12 mouse cellular contexts compared by ENCODE assay signal in genomic region chr11:8863955-8864675, GRCm38 (mm10).
DNase-seq lines count a peak whose midpoint lies in the region; ATAC-seq and TF ChIP-seq lines count a peak whose summit lies in the region.
"Had no signal": no experiment of that assay in that cellular context is flagged by ENCODE, and none has a peak within 500 bp of the region (broad histone marks: within the 10 kb centered on the region; RNA-seq: fewer than 3 reads in every experiment).

No protein-coding gene starts in this region.

- 31% methylated on average over 8 of the region's 8 CpGs for WGBS in forebrain, embryonic 15.5 days
- 51% methylated on average over 8 of the region's 8 CpGs for WGBS in midbrain, embryonic 16.5 days
- WGBS in lung, adult 2 months, result 78% methylated on average over 8 of the region's 8 CpGs

- H3K4me2 ChIP-seq in forebrain, embryonic 15.5 days (replicated peaks), result no peak overlapping the region
- H3K4me2 ChIP-seq in midbrain, embryonic 16.5 days (ENCODE audit: low read length), result no peak overlapping the region

- H3K4me1 ChIP-seq in forebrain, embryonic 15.5 days, result peaks cover 4% of the 10 kb centered on the region; the same call in 1 of the 2 replicates
- H3K4me1 ChIP-seq in midbrain, embryonic 16.5 days (ENCODE audit: control insufficient read depth, insufficient read depth, low read length), result no peaks in the 10 kb centered on the region
- H3K4me1 ChIP-seq in lung, adult 2 months (ENCODE audit: control insufficient read depth, insufficient read depth, low read length), result no peaks in the 10 kb centered on the region

- H3K27ac ChIP-seq in forebrain, embryonic 15.5 days (replicated peaks), result peak overlapping the region; percentile 75
- H3K27ac ChIP-seq in midbrain, embryonic 16.5 days (ENCODE audit: low read length), result peak overlapping the region; percentile 45; the same call in 1 of the 2 replicates
- H3K27ac ChIP-seq: limb, embryonic 10.5 days had no signal

- no peak overlapping the region for H3K4me3 ChIP-seq in forebrain, embryonic 15.5 days
- no peak overlapping the region for H3K4me3 ChIP-seq in midbrain, embryonic 16.5 days (ENCODE audit: low read depth, low read length)
- H3K4me3 ChIP-seq in lung, adult 2 months (replicated peaks; ENCODE audit: extremely low read depth, low read depth, low read length), result no peak overlapping the region
- H3K4me3 ChIP-seq: limb, embryonic 10.5 days had no signal

- TF ChIP-seq CTCF in lung, adult 2 months (IDR thresholded peaks at IDR 0.05; ENCODE audit: insufficient read depth, low read length), result no peak

- H3K27me3 ChIP-seq in forebrain, embryonic 15.5 days, result no peaks in the 10 kb centered on the region
- H3K27me3 ChIP-seq in midbrain, embryonic 16.5 days (ENCODE audit: control insufficient read depth, insufficient read depth, low read depth, low read length), result no peaks in the 10 kb centered on the region

- no peak overlapping the region for H3K9ac ChIP-seq in forebrain, embryonic 15.5 days (replicated peaks)
- H3K9ac ChIP-seq in midbrain, embryonic 16.5 days (ENCODE audit: low read depth, low read length), result no peak overlapping the region

- peak; percentile 21 for DNase-seq in cerebellum, adult 9-11 months
- no peak for DNase-seq in cerebellum, postnatal 36 days
- DNase-seq in layer of hippocampus, adult 9-10 months (ENCODE audit: low spot score), result peak; percentile 18
- DNase-seq in thymus, postnatal 25 days, result no peak
- no peak for DNase-seq in lung, adult 2 months
- DNase-seq: adrenal gland, adult 2 months; cerebellum, postnatal 14 days had no signal

- no peak for TF ChIP-seq POLR2A in lung, adult 2 months (IDR thresholded peaks at IDR 0.05; ENCODE audit: borderline replicate concordance, extremely low read depth, low read depth, low read length)

- no peaks in the 10 kb centered on the region for H3K36me3 ChIP-seq in forebrain, embryonic 15.5 days
- no peaks in the 10 kb centered on the region for H3K36me3 ChIP-seq in midbrain, embryonic 16.5 days (ENCODE audit: control insufficient read depth, insufficient read depth, low read length)
- H3K36me3 ChIP-seq: limb, embryonic 10.5 days had no signal

- ATAC-seq in forebrain, embryonic 15.5 days (replicated peaks), result peak; percentile 90
- ATAC-seq in midbrain, embryonic 16.5 days, result peak; percentile 92
- no peak for ATAC-seq in CD4-positive, CD25-positive, alpha-beta regulatory T cell, adult 4 months
- ATAC-seq: intestine, embryonic 16.5 days had no signal

- H3K9me3 ChIP-seq in forebrain, embryonic 15.5 days, result no peaks in the 10 kb centered on the region
- H3K9me3 ChIP-seq in midbrain, embryonic 16.5 days (replicated peaks; ENCODE audit: control insufficient read depth, low read length, poor library complexity, severe bottlenecking), result no peaks in the 10 kb centered on the region
- H3K9me3 ChIP-seq: limb, embryonic 10.5 days had no signal

Comparison
In these comparisons a context has a peak if more than half of its experiments do, and no peak if none do; other contexts are left out.
1. DNase-seq: peak in cerebellum, adult 9-11 months (single experiment) and layer of hippocampus, adult 9-10 months (single experiment); none in cerebellum, postnatal 36 days (0 of 2), thymus, postnatal 25 days (single experiment) and lung, adult 2 months (single experiment).